Mouse (Mus musculus) embryonic fibroblast, embryonic 13.5 days (primary cell): ENCODE measurements around the gene Celsr1.

ENCODE experiments used
- CTCF ChIP-seq: IDR thresholded peaks from 2 replicates; pipeline ENCODE4 v1.5.1; 2011; ENCODE audit warnings: mild to moderate bottlenecking, control low read depth, low read length, moderate library complexity, borderline replicate concordance; ENCODE audit not compliant: insufficient read depth
- POLR2A ChIP-seq: IDR thresholded peaks from 2 replicates; pipeline ENCODE4 v1.6.1; 2011; ENCODE audit warnings: low read depth, mild to moderate bottlenecking, control low read depth, low read length, moderate library complexity

- no peak for TF ChIP-seq CTCF
- no peak for TF ChIP-seq POLR2A
Measured at GRCm38 (mm10) chr15:86041421-86041820, 7.8 kb upstream of the Celsr1 start.
